Mouse (Mus musculus) forebrain, embryonic 13.5 days (tissue): ENCODE measurements around the gene Rasd1. TPM values are rescaled to one million over a fixed set of nuclear protein-coding genes. Genes with fewer than 3 reads are reported as not detected.

Experiments used
- ATAC-seq: fragments of 200-750 bp; cut with Nextera tagmentation; 2 replicates; pipeline ENCODE4 v1.8.0; 2017
- H3K27ac ChIP-seq: fragments of 300-500 bp; sonication (generic); 2 replicates; pipeline ENCODE4 v1.5.1; 2015; ENCODE audit warnings: inconsistent platforms, mild to moderate bottlenecking, moderate library complexity
- H3K27me3 ChIP-seq: fragments of 300-500 bp; sonication (generic); 2 replicates; pipeline ENCODE4 v1.6.1; 2015; ENCODE audit warnings: mild to moderate bottlenecking, inconsistent platforms
- H3K36me3 ChIP-seq: fragments of 300-500 bp; sonication (generic); 2 replicates; pipeline ENCODE4 v1.6.1; 2015; ENCODE audit warnings: mild to moderate bottlenecking, inconsistent platforms; ENCODE audit not compliant: poor library complexity, severe bottlenecking
- H3K4me1 ChIP-seq: fragments of 300-500 bp; sonication (generic); 2 replicates; pipeline ENCODE4 v1.6.1; 2015; ENCODE audit warnings: inconsistent platforms
- H3K4me2 ChIP-seq: fragments of 300-500 bp; sonication (generic); 2 replicates; pipeline ENCODE4 v1.6.1; 2015; ENCODE audit warnings: inconsistent platforms, mild to moderate bottlenecking, moderate library complexity
- H3K4me3 ChIP-seq: fragments of 300-500 bp; sonication (generic); 2 replicates; pipeline ENCODE4 v1.5.1; 2015; ENCODE audit warnings: mild to moderate bottlenecking, inconsistent platforms
- H3K9ac ChIP-seq: fragments of 300-500 bp; sonication (generic); 2 replicates; pipeline ENCODE4 v1.6.1; 2015; ENCODE audit warnings: mild to moderate bottlenecking, inconsistent platforms
- H3K9me3 ChIP-seq: fragments of 300-500 bp; sonication (generic); replicated peaks from 2 replicates; pipeline ENCODE4 v1.6.1; 2016; ENCODE audit warnings: inconsistent platforms
- WGBS: fragments of 180-500 bp; shearing (Covaris S2); methylation state at CpG from one replicate; pipeline ENCODE4 v1.1.7; 2015; 5-methylcytosine and 5-hydroxymethylcytosine counted together
- polyA plus RNA-seq: library from polyadenylated mRNA; unstranded; fragments of >200 nt; fragmentation: Nextera tagmentation; extraction: Ambion mirVana; gene quantifications from 2 replicates; pipeline ENCODE4 v1.2.1, GENCODE M21; 2015

Rasd1 gene
- polyA plus RNA-seq, 1 experiment from 2014 or later, result 0.63 TPM

GRCm38 (mm10) chr11:59930031-59930430, 34.7 kb downstream of the Rasd1 start:
- Histone ChIP-seq H3K9ac (no peak overlapping the region), H3K27ac (no peak overlapping the region), H3K4me2 (no peak overlapping the region), H3K27me3 (0 out of 2 replicates have a peak, but pooled peaks cover 3% of the 10 kb centered on the region), H3K9me3 (no peaks in the 10 kb centered on the region), H3K36me3 (no peaks in the 10 kb centered on the region), H3K4me1 (peaks cover 4% of the 10 kb centered on the region; the same call in 1 of the 2 replicates), H3K4me3 (no peak overlapping the region)
- ATAC-seq, result no peak
- 41% methylated on average over 4 of the region's 4 CpGs for WGBS

GRCm38 (mm10) chr11:59921265-59921664, 43.5 kb downstream of the Rasd1 start:
- Histone ChIP-seq H3K27ac (no peak overlapping the region), H3K4me2 (no peak overlapping the region), H3K9me3 (no peaks in the 10 kb centered on the region), H3K27me3 (no peaks in the 10 kb centered on the region), H3K4me3 (no peak overlapping the region), H3K4me1 (no peaks in the 10 kb centered on the region), H3K36me3 (no peaks in the 10 kb centered on the region), H3K9ac (no peak overlapping the region)
- WGBS, result 14% methylated on average over 7 of the region's 7 CpGs
- no peak for ATAC-seq

- H3K27me3 ChIP-seq, result no peaks in the 10 kb centered on the region
- H3K4me3 ChIP-seq, result no peak overlapping the region
- H3K4me2 ChIP-seq, result no peak overlapping the region
- H3K36me3 ChIP-seq, result no peaks in the 10 kb centered on the region
- H3K27ac ChIP-seq, result no peak overlapping the region
- WGBS, result 80% methylated on average over 5 of the region's 5 CpGs
- H3K4me1 ChIP-seq, result no peaks in the 10 kb centered on the region
- H3K9ac ChIP-seq, result no peak overlapping the region
- H3K9me3 ChIP-seq, result no peaks in the 10 kb centered on the region
- no peak for ATAC-seq
Measured at GRCm38 (mm10) chr11:59920331-59920730, 44.4 kb downstream of the Rasd1 start.

- WGBS, result 76% methylated on average over 3 of the region's 3 CpGs
- H3K27ac ChIP-seq, result no peak overlapping the region
Measured at GRCm38 (mm10) chr11:59919401-59919800, 45.3 kb downstream of the Rasd1 start.

GRCm38 (mm10) chr11:59918014-59918413, 46.7 kb downstream of the Rasd1 start:
- Histone ChIP-seq H3K27me3 (no peaks in the 10 kb centered on the region), H3K4me2 (no peak overlapping the region), H3K9ac (no peak overlapping the region), H3K27ac (no peak overlapping the region), H3K4me3 (no peak overlapping the region), H3K36me3 (no peaks in the 10 kb centered on the region), H3K4me1 (no peaks in the 10 kb centered on the region), H3K9me3 (no peaks in the 10 kb centered on the region)
- ATAC-seq, result no peak
- 40% methylated on average over 4 of the region's 4 CpGs for WGBS

More at GRCm38 (mm10) chr11:59919401-59919800, 45.3 kb downstream of the Rasd1 start:
- no peak for ATAC-seq
- Histone ChIP-seq H3K9me3 (no peaks in the 10 kb centered on the region), H3K27me3 (no peaks in the 10 kb centered on the region), H3K4me1 (no peaks in the 10 kb centered on the region), H3K36me3 (no peaks in the 10 kb centered on the region), H3K4me3 (no peak overlapping the region), H3K4me2 (no peak overlapping the region), H3K9ac (no peak overlapping the region)

GRCm38 (mm10) chr11:59913702-59914101, 51.0 kb downstream of the Rasd1 start:
- H3K36me3 ChIP-seq, result no peaks in the 10 kb centered on the region
- H3K27ac ChIP-seq, result no peak overlapping the region
- no peak overlapping the region for H3K9ac ChIP-seq
- H3K27me3 ChIP-seq, result no peaks in the 10 kb centered on the region
- no peak overlapping the region for H3K4me3 ChIP-seq
- no peak overlapping the region for H3K4me2 ChIP-seq
- no peaks in the 10 kb centered on the region for H3K9me3 ChIP-seq
- WGBS, result 86% methylated on average over 4 of the region's 4 CpGs
- no peaks in the 10 kb centered on the region for H3K4me1 ChIP-seq
- no peak for ATAC-seq

Other genes with a start within 250 kb of the Rasd1 start
- gene Pld6, start 177.3 kb downstream of the Rasd1 start, polyA plus RNA-seq, result 1.3 and 2.2 TPM in 2 replicates
- 32.2 and 39.6 TPM in 2 replicates for gene Flcn, start 154.9 kb downstream of the Rasd1 start, polyA plus RNA-seq
- gene Nt5m, start 125.5 kb downstream of the Rasd1 start, polyA plus RNA-seq, result 46.6 and 51.2 TPM in 2 replicates
- gene Cops3, start 125.1 kb downstream of the Rasd1 start, polyA plus RNA-seq, result 233 and 246 TPM in 2 replicates
- gene Med9, start 16.7 kb downstream of the Rasd1 start, polyA plus RNA-seq, result 41.9 and 44.7 TPM in 2 replicates
- 4.3 and 7.0 TPM in 2 replicates for gene Pemt, start 81.5 kb upstream of the Rasd1 start, polyA plus RNA-seq
- gene Rai1, start 140.1 kb upstream of the Rasd1 start, polyA plus RNA-seq, result 26.9 and 31.5 TPM in 2 replicates